ENCODE assay signal across 19 mouse cellular contexts in the genomic region with DNA sequence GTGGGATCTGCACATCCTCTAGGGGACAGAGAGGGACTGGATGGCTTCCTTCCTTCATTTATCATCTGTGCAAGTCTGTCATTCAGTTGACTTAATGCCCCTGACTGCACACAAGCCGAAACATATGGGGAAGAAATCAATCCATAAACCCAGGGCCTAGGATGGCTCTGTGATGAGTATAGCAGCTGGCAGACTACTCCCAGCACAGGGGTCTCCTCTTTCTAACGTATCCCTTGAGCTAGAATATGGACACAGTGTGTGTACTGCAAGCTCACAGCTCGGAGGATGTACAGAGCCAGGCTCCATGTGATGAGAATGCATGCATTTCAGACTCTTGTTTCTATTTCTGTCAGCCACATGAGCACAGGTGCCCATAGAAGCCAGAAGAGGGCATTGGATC.
A peak's percentile ranks its signal among the peaks of the same experiment; 100 is the strongest.
DNase-seq lines count a peak whose midpoint lies in the region; ATAC-seq lines count a peak whose summit lies in the region.
"Had no signal": no experiment of that assay in that cellular context is flagged by ENCODE, and none has a peak within 500 bp of the region (broad histone marks: within the 10 kb centered on the region; RNA-seq: fewer than 3 reads in every experiment).

No protein-coding gene starts in this region.

- 50% methylated on average over 3 of the region's 3 CpGs for WGBS in limb, embryonic 12.5 days
- 80% methylated on average over 3 of the region's 3 CpGs for WGBS in limb, embryonic 10.5 days
- 48% methylated on average over 3 of the region's 3 CpGs for WGBS in embryonic facial prominence, embryonic 14.5 days
- WGBS in midbrain, embryonic 13.5 days = 75% methylated on average over 3 of the region's 3 CpGs

- no peak overlapping the region for H3K9ac ChIP-seq in limb, embryonic 12.5 days (replicated peaks)
- H3K9ac ChIP-seq in embryonic facial prominence, embryonic 14.5 days (ENCODE audit: low read depth, low read length) = no peak overlapping the region
- H3K9ac ChIP-seq in midbrain, embryonic 13.5 days (replicated peaks) = no peak overlapping the region
- H3K9ac ChIP-seq: forebrain, embryonic 12.5 days; heart, embryonic 12.5 days; hindbrain, embryonic 14.5 days had no signal

- peak; percentile 29 for DNase-seq in embryo, embryonic 10 days (ENCODE audit: low spot score)
- no peak for DNase-seq in embryo, embryonic 9.5 days (ENCODE audit: extremely low spot score)
- DNase-seq in limb, embryonic 10.5 days (ENCODE audit: low spot score) = no peak
- peak; percentile 20 for DNase-seq in embryonic facial prominence, embryonic 14.5 days (ENCODE audit: low spot score)
- peak; percentile 45 for DNase-seq in retina, embryonic 14.5 days (ENCODE audit: low spot score)
- DNase-seq in left cerebral cortex, adult 11 months (ENCODE audit: low spot score) = no peak
- DNase-seq: adrenal gland, postnatal 14 days; cerebellum, adult 18-20 months; cerebellum, adult 9-11 months; cerebellum, postnatal 36 days; gastrocnemius, postnatal 25 days had no signal

- H3K4me3 ChIP-seq in limb, embryonic 12.5 days (replicated peaks) = no peak overlapping the region
- H3K4me3 ChIP-seq in limb, embryonic 10.5 days = no peak overlapping the region
- no peak overlapping the region for H3K4me3 ChIP-seq in embryonic facial prominence, embryonic 14.5 days (ENCODE audit: low read depth, low read length)
- no peak overlapping the region for H3K4me3 ChIP-seq in midbrain, embryonic 13.5 days (replicated peaks)
- H3K4me3 ChIP-seq: forebrain, embryonic 12.5 days; heart, embryonic 12.5 days; hindbrain, embryonic 10.5 days had no signal

- 0 out of 2 replicates have a peak overlapping the region, but pooled peaks have one; percentile 4 for H3K27ac ChIP-seq in limb, embryonic 12.5 days
- no peak overlapping the region for H3K27ac ChIP-seq in limb, embryonic 10.5 days
- no peak overlapping the region for H3K27ac ChIP-seq in embryonic facial prominence, embryonic 14.5 days (replicated peaks; ENCODE audit: low read depth, low read length)
- H3K27ac ChIP-seq in midbrain, embryonic 13.5 days = no peak overlapping the region
- H3K27ac ChIP-seq: forebrain, embryonic 12.5 days; hindbrain, embryonic 10.5 days; hindbrain, embryonic 14.5 days had no signal

- H3K9me3 ChIP-seq in limb, embryonic 12.5 days = no peaks in the 10 kb centered on the region
- no peaks in the 10 kb centered on the region for H3K9me3 ChIP-seq in limb, embryonic 10.5 days (replicated peaks)
- H3K9me3 ChIP-seq in embryonic facial prominence, embryonic 14.5 days (ENCODE audit: control insufficient read depth, low read length) = no peaks in the 10 kb centered on the region
- no peaks in the 10 kb centered on the region for H3K9me3 ChIP-seq in midbrain, embryonic 13.5 days
- H3K9me3 ChIP-seq: forebrain, embryonic 12.5 days; heart, embryonic 12.5 days; hindbrain, embryonic 10.5 days had no signal

- ATAC-seq in limb, embryonic 12.5 days (ENCODE audit: insufficient number of reproducible peaks, insufficient read depth, low FRiP score, low TSS enrichment, low read depth) = 0 out of 2 replicates have a peak, but pooled peaks have one; percentile 56
- peak; percentile 44; the same call in 1 of the 2 replicates for ATAC-seq in embryonic facial prominence, embryonic 14.5 days (ENCODE audit: low read depth)
- no peak for ATAC-seq in midbrain, embryonic 13.5 days
- ATAC-seq: forebrain, embryonic 16.5 days; inflammation-experienced regulatory T-cells, adult 6 months had no signal

- no peaks in the 10 kb centered on the region for H3K27me3 ChIP-seq in limb, embryonic 12.5 days
- H3K27me3 ChIP-seq in limb, embryonic 10.5 days (ENCODE audit: low read depth, poor library complexity, severe bottlenecking) = no peaks in the 10 kb centered on the region
- H3K27me3 ChIP-seq in embryonic facial prominence, embryonic 14.5 days (replicated peaks; ENCODE audit: control insufficient read depth, insufficient read depth, low read length) = no peaks in the 10 kb centered on the region
- H3K27me3 ChIP-seq in midbrain, embryonic 13.5 days = no peaks in the 10 kb centered on the region
- H3K27me3 ChIP-seq: forebrain, embryonic 12.5 days; heart, embryonic 12.5 days had no signal

- no peak overlapping the region for H3K4me2 ChIP-seq in limb, embryonic 12.5 days
- no peak overlapping the region for H3K4me2 ChIP-seq in embryonic facial prominence, embryonic 14.5 days (ENCODE audit: low read depth, low read length)
- no peak overlapping the region for H3K4me2 ChIP-seq in midbrain, embryonic 13.5 days (replicated peaks)
- H3K4me2 ChIP-seq: forebrain, embryonic 12.5 days; heart, embryonic 12.5 days; hindbrain, embryonic 14.5 days had no signal

- H3K4me1 ChIP-seq in limb, embryonic 12.5 days (replicated peaks) = no peaks in the 10 kb centered on the region
- H3K4me1 ChIP-seq in limb, embryonic 10.5 days = 0 out of 2 replicates have a peak, but pooled peaks cover 3% of the 10 kb centered on the region
- no peaks in the 10 kb centered on the region for H3K4me1 ChIP-seq in embryonic facial prominence, embryonic 14.5 days (ENCODE audit: control insufficient read depth, insufficient read depth, low read length)
- H3K4me1 ChIP-seq in midbrain, embryonic 13.5 days (replicated peaks) = no peaks in the 10 kb centered on the region
- H3K4me1 ChIP-seq: forebrain, embryonic 12.5 days; hindbrain, embryonic 10.5 days had no signal

- H3K36me3 ChIP-seq in limb, embryonic 12.5 days = no peaks in the 10 kb centered on the region
- H3K36me3 ChIP-seq in limb, embryonic 10.5 days = no peaks in the 10 kb centered on the region
- no peaks in the 10 kb centered on the region for H3K36me3 ChIP-seq in embryonic facial prominence, embryonic 14.5 days (ENCODE audit: control insufficient read depth, insufficient read depth, low read length)
- no peaks in the 10 kb centered on the region for H3K36me3 ChIP-seq in midbrain, embryonic 13.5 days
- H3K36me3 ChIP-seq: forebrain, embryonic 12.5 days; heart, embryonic 12.5 days; hindbrain, embryonic 10.5 days had no signal

Comparison
In these comparisons a context has a peak if more than half of its experiments do, and no peak if none do; other contexts are left out.
1. DNase-seq: peak in embryo, embryonic 10 days (single experiment), embryonic facial prominence, embryonic 14.5 days (single experiment) and retina, embryonic 14.5 days (single experiment); none in embryo, embryonic 9.5 days (single experiment), limb, embryonic 10.5 days (single experiment) and left cerebral cortex, adult 11 months (single experiment).